Mouse (Mus musculus): ENCODE results near the gene Rhbdd1. TPM values are rescaled to one million over a fixed set of nuclear protein-coding genes. Genes with fewer than 3 reads are reported as not detected.
A peak's percentile ranks its signal among the peaks of the same experiment; 100 is the strongest.

Gene Rhbdd1
- polyA plus RNA-seq, 1 experiment = not detected

GRCm38 (mm10) chr1:82284403-82284802 lies 31.8 kb upstream of the Rhbdd1 start:
- WGBS = 8% methylated on average over 4 of the region's 4 CpGs

GRCm38 (mm10) chr1:82285461-82286189 lies 30.6 kb upstream of the Rhbdd1 start:
- Histone ChIP-seq H3K4me1 (ENCODE audit: control insufficient read depth, insufficient read depth, low read length) (peaks cover 32% of the 10 kb centered on the region), H3K27ac (ENCODE audit: insufficient read depth, low read depth, low read length) (no peak overlapping the region; the same call in 1 of the 2 replicates), H3K4me3 (ENCODE audit: insufficient read depth, low read depth, low read length) (peak overlapping the region; percentile 34; the same call in 1 of the 2 replicates)
- 7% methylated on average over 5 of the region's 5 CpGs for WGBS
- TF ChIP-seq POLR2A (IDR thresholded peaks at IDR 0.05; ENCODE audit: insufficient read depth, low read depth, low read length) (no peak), CTCF (IDR thresholded peaks at IDR 0.05; ENCODE audit: insufficient read depth, low read depth, low read length) (no peak)

More at GRCm38 (mm10) chr1:82284403-82284802, 31.8 kb upstream of the Rhbdd1 start:
- H3K4me3 ChIP-seq (ENCODE audit: insufficient read depth, low read depth, low read length) = peak overlapping the region; percentile 64
- peaks cover 28% of the 10 kb centered on the region for H3K4me1 ChIP-seq (ENCODE audit: control insufficient read depth, insufficient read depth, low read length)
- TF ChIP-seq CTCF (IDR thresholded peaks at IDR 0.05; ENCODE audit: insufficient read depth, low read depth, low read length) (no peak), POLR2A (IDR thresholded peaks at IDR 0.05; ENCODE audit: insufficient read depth, low read depth, low read length) (no peak)
- peak overlapping the region; percentile 98 for H3K27ac ChIP-seq (ENCODE audit: insufficient read depth, low read depth, low read length)

DNA sequence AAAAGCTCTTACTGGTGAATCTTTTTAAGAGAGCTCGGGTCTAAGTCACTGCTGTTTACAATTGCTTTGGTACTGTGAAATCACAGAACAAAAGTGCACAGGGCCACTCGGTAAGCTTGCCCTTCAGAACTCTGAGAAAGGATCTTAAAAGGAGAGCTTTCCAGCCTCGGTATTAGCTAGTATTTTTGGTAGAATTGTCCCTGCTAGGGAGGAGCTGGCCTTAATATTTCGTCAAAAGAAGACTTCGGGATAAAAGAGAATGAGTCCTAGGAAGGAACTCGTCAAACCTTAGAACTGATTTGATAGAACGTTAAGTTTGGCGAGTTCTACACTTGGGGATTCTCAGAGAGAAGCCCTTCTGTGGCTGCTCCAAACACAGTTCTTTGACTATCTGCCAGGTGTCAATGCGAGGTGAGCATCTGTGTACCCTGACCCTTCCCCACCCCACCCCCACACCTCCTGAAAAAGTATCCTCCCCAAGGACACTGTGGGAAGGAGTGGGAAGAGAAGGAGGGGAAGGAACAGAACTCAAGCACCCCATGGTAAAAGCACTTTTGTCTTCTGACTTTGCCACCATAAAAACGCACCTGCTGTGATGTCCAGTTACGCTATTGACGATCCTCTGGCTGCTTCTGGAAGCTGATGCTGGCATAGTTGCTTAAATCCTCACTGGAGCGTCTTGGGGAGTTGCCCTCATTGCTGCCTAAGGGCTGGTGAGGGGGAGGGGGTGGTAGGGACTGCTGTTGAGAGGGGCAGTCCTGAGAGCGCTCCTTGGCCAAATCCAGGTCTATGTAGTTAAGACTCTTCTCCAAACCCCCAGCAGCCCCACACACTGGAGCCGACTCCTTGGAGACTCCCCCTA lies 29.8 kb upstream of the Rhbdd1 start:
- TF ChIP-seq POLR2A (IDR thresholded peaks at IDR 0.05; ENCODE audit: insufficient read depth, low read depth, low read length) (no peak), CTCF (IDR thresholded peaks at IDR 0.05; ENCODE audit: insufficient read depth, low read depth, low read length) (no peak)
- WGBS = 7% methylated on average over 15 of the region's 15 CpGs
- Histone ChIP-seq H3K4me3 (ENCODE audit: insufficient read depth, low read depth, low read length) (peak overlapping the region; percentile 78), H3K4me1 (ENCODE audit: control insufficient read depth, insufficient read depth, low read length) (peaks cover 32% of the 10 kb centered on the region), H3K27ac (ENCODE audit: insufficient read depth, low read depth, low read length) (peak overlapping the region; percentile 73)

DNA sequence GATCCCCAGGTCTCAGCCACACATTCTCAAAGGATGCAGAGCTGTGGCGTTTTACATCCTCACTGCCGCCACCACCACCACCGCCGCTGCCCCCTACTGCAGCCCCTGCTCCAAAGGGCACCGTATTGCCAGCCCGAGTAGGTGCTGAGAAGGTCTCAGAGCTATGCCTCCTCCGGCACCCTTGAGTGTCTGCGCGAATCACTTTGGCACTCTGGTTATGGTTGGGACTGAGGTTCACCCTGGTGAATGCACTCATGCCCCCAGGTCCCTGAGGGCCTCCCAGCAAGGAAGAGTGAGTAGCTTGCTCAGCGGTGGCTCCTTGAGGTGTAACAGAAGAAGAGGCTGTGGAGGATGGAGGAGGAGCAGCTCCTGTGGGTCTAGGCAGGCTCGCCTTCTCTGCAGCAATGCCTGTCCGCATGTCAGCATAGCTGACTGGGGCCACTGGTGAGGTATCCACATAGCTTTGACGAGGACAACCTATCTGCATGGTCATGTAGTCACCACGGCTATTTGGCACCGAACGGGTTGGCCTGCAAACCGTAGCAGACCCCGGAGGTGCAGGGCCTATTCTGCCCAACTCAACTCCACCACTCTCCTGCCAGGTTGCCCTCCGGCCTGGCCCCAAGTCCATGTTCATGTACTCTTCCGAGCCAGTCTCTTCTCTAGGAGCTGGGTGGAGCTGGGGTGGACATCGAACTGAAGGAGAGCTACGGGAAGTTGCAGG lies 29.0 kb upstream of the Rhbdd1 start:
- 35% methylated on average over 22 of the region's 22 CpGs for WGBS
- TF ChIP-seq POLR2A (IDR thresholded peaks at IDR 0.05; ENCODE audit: insufficient read depth, low read depth, low read length) = no peak
- no peak for TF ChIP-seq CTCF (IDR thresholded peaks at IDR 0.05; ENCODE audit: insufficient read depth, low read depth, low read length)
- Histone ChIP-seq H3K27ac (ENCODE audit: insufficient read depth, low read depth, low read length) (peak overlapping the region; percentile 73), H3K4me3 (ENCODE audit: insufficient read depth, low read depth, low read length) (peak overlapping the region; percentile 78), H3K4me1 (ENCODE audit: control insufficient read depth, insufficient read depth, low read length) (peaks cover 35% of the 10 kb centered on the region)

- peak overlapping the region; percentile 78 for H3K4me3 ChIP-seq (ENCODE audit: insufficient read depth, low read depth, low read length)
- WGBS = 79% methylated on average over 16 of the region's 16 CpGs
- H3K27ac ChIP-seq (ENCODE audit: insufficient read depth, low read depth, low read length) = peak overlapping the region; percentile 73; the same call in 1 of the 2 replicates
- no peak for TF ChIP-seq POLR2A (IDR thresholded peaks at IDR 0.05; ENCODE audit: insufficient read depth, low read depth, low read length)
- peaks cover 38% of the 10 kb centered on the region for H3K4me1 ChIP-seq (ENCODE audit: control insufficient read depth, insufficient read depth, low read length)
Observed at GRCm38 (mm10) chr1:82287776-82288325, 28.4 kb upstream of the Rhbdd1 start.

DNA sequence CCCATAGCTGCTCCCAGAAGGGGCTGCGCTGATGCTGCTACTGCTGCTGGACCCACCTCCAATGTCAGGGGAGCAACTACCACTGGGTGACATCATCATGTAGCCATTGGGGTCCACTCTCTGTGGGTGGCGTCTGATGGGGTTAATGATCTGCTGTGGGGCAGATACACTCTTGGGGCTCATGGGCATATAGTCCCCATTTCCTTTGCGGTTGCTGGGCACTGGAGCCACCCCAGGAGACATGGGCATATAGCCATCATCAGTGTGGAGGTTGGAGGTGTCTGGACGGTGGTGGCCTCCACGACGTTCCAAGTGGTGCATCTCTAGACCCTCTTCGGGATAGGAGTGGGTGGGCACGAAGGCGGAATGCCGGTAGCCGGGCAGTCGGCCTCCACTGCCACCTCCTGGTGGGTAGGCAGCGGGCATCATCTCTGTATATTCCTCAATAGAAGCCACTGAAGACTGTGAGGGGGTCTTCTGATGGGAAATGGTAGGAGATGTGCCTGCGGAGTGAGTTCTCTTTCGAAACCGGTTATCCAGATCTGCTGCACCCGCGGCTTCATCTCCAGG lies 27.7 kb upstream of the Rhbdd1 start:
- Histone ChIP-seq H3K4me1 (ENCODE audit: control insufficient read depth, insufficient read depth, low read length) (peaks cover 39% of the 10 kb centered on the region), H3K4me3 (ENCODE audit: insufficient read depth, low read depth, low read length) (peak overlapping the region; percentile 78), H3K27ac (ENCODE audit: insufficient read depth, low read depth, low read length) (0 out of 2 replicates have a peak overlapping the region, but pooled peaks have one; percentile 93)
- whole genome bisulfite sequencing = 83% methylated on average over 18 of the region's 18 CpGs
- no peak for TF ChIP-seq CTCF (IDR thresholded peaks at IDR 0.05; ENCODE audit: insufficient read depth, low read depth, low read length)
- TF ChIP-seq POLR2A (IDR thresholded peaks at IDR 0.05; ENCODE audit: insufficient read depth, low read depth, low read length) = no peak

- peaks cover 39% of the 10 kb centered on the region for H3K4me1 ChIP-seq (ENCODE audit: control insufficient read depth, insufficient read depth, low read length)
- TF ChIP-seq CTCF (IDR thresholded peaks at IDR 0.05; ENCODE audit: insufficient read depth, low read depth, low read length) = no peak
- TF ChIP-seq POLR2A (IDR thresholded peaks at IDR 0.05; ENCODE audit: insufficient read depth, low read depth, low read length) = no peak
- 62% methylated on average over 35 of the region's 35 CpGs for WGBS
- peak overlapping the region; percentile 78 for H3K4me3 ChIP-seq (ENCODE audit: insufficient read depth, low read depth, low read length)
- H3K27ac ChIP-seq (ENCODE audit: insufficient read depth, low read depth, low read length) = peak overlapping the region; percentile 93
Observed at GRCm38 (mm10) chr1:82289116-82289989, 26.9 kb upstream of the Rhbdd1 start.
